Mouse (Mus musculus): ENCODE data around the gene Srek1.

Gene Srek1

GRCm38 (mm10) chr13:103726872-103727271 is 47.5 kb downstream of the Srek1 start:
- no peak for DNase-seq (ENCODE audit: low spot score in 2 of 2)

- DNase-seq (ENCODE audit: low spot score in 2 of 2), result peak; percentile 33 to 39
These were observed 62.9 kb downstream of the Srek1 start for GRCm38 (mm10) chr13:103711406-103712025.

GRCm38 (mm10) chr13:103710359-103710781 is 64.0 kb downstream of the Srek1 start:
- no peak for DNase-seq (ENCODE audit: low spot score in 2 of 2)

- no peak for DNase-seq (ENCODE audit: low spot score in 2 of 2)
These were observed 68.9 kb downstream of the Srek1 start for GRCm38 (mm10) chr13:103705436-103705978.

- DNase-seq (ENCODE audit: low spot score in 2 of 2), result no peak
These were observed 70.6 kb downstream of the Srek1 start for GRCm38 (mm10) chr13:103703833-103704232.

- peak; percentile 73 for DNase-seq (ENCODE audit: low spot score in 2 of 2)
These were observed 71.0 kb downstream of the Srek1 start for GRCm38 (mm10) chr13:103703386-103703785.

- no peak for DNase-seq (ENCODE audit: low spot score in 2 of 2)
These were observed 72.1 kb downstream of the Srek1 start for GRCm38 (mm10) chr13:103702266-103702665.

GRCm38 (mm10) chr13:103700752-103701151 is 73.7 kb downstream of the Srek1 start:
- DNase-seq (ENCODE audit: low spot score in 2 of 2), result no peak

- no peak for DNase-seq (ENCODE audit: low spot score in 2 of 2)
These were observed 76.4 kb downstream of the Srek1 start for GRCm38 (mm10) chr13:103697993-103698392.

- DNase-seq (ENCODE audit: low spot score in 2 of 2), result peak; percentile 43 to 48
These were observed 78.2 kb downstream of the Srek1 start for GRCm38 (mm10) chr13:103696164-103696563.

GRCm38 (mm10) chr13:103695456-103695855 is 79.0 kb downstream of the Srek1 start:
- no peak for DNase-seq (ENCODE audit: low spot score in 2 of 2)

All from frontal cortex, postnatal 36 days (tissue).